Mouse (Mus musculus) adrenal gland, postnatal 25 days (tissue): ENCODE measurements around the gene Med15. TPM values are rescaled to one million over a fixed set of nuclear protein-coding genes. Genes with fewer than 3 reads are reported as not detected.

Source experiments
- DNase-seq: peaks from one replicate; pipeline ENCODE4 v3.0.0; 2021; ENCODE audit warnings: mixed read lengths
- total RNA-seq: library from RNA; stranded (reverse); gene quantifications from 2 replicates; pipeline ENCODE4 v1.2.3, GENCODE M21; 2021

Gene Med15
- total RNA-seq, 1 experiment from 2014 or later: 74.8 TPM

DNA sequence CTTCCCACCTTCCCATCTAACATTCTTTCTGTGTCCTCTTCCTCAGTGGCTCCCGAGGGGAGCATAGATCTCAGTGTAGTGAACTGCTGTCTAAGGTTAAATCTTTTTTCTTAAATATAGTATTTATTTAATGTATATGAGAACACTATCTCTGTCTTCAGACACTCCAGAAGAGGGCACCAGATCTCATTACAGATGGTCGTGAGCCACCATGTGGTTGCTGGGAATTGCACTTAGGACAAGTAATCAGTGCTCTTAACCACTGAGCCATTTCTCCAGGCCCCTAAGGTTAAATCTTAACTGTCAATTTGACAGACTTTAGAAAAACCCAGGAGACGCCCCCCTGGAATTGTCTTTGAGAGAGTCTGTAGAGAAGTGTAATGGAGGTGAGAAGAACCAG, 670 bp downstream of the Med15 start:
- DNase-seq: no peak

DNA sequence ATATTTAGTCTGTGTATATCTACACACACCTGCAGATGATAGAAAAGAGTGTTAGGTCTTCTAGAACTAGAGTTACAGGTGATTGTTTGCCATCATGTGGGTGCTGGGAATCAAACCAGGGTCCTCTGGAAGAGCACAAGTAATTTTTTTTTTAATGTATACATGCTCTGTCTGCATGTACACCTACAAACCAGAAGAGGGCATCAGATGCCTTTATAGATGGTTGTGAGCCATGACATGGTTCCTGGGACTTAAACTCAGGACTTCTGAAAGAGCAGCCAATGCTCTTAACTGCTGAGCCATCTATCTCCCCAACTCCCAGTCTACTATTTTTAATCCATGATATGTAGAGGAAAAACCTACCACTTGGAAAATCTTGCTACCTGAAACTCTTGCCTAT, 2.7 kb downstream of the Med15 start:
- DNase-seq: no peak

DNA sequence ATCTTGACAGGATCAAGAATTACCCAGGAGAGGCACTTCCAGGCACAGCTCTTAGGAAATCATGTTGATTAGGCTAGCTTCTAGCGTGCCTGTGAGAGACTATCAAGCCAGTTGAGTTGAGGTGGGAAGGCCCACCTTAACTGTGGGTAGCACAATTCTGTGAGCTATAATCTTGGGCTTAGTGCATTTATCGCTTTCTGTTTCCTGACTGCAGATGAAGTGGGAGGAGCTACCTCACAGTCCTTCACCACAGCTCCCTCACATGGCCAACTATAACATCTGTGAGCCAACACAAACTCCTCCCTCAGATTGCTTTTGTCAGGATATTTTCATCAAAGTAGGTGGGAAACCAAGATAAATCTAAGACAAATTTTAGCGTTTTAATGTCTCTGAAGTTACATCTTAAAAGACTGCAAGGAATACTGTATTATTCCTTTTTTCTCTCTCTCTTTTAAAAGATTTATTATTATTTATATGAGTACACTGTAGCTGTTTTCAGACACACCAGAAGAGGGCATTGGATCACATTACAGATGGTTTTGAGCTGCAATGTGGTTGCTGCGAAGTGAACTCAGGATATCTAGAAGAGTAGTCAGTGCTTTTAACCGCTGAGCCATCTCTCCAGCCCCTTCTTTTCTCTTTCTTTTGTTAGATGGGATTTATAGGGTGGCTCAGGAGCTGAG, 5.4 kb downstream of the Med15 start:
- no peak for DNase-seq

DNA sequence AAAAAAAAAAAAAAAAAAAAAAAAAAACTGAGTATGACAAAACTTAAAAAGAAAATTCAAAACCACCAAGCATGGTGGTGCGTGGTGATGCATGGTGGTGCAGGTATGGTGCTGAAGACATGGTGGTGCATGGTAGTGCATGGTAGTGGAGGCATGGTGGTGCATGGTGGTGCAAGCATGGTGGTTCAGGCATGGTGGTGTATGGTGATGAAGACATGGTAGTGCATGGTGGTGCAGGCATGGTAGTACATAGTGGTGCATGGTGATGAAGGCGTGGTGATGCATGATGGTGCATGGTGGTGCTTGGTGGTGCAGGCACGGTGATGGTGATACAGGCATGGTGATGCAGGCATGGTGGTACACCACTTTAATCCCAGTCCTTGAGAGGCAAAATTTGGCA, 8.2 kb downstream of the Med15 start:
- DNase-seq: no peak

DNA sequence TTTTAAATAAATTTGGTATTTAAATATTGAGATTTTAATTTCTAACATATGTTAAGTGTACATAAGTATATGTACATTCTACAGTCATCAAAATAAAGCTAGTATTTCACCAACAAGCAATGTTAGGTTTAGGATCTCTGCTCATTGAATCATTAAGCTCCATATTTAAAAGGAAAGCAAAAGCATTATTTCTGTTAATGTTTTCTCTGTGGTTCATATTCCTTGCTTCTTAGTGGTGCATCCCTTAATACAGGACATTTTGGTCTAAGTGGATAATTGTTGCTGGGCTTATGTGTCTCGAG, 9.4 kb downstream of the Med15 start:
- no peak for DNase-seq

DNA sequence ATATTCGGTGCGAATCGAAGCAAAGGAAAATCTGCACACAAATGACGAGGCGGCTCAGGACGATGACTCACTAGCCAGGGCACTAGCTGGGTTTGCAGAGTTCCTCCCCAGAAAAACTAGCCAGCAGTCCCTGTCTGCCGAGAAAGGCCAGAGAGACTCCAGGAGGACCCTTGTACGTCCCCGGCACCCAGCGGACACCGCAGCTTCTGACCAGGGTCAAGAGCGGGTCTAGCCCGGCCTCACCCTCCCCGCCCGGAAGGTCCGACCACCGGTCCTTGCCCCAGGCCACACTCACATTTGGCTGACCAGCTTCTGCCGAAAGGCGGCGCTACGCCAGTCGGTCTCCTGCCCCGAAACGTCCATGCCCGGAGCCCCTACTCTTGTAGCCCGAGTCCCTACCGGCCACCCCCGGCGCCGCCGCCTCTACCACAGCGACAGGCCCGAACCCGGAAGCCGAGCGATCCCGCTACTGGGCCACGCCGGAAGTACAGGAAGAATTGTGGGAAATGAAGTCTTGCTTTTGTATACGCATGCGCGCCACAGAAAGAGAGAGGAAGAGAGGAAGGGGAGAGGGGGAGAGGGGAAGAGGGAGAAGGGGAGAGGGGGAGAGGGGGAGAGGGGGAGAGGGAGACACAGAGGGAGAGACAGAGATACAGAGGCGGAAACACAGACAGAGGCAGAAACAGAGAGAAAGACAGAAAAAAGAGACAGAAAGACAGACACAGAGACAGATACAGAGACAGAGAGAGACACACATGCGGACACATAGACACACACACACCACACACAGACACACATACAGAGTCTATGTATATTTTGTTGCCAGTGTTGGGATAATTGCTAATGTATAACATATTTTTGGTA, 10.0 kb downstream of the Med15 start:
- DNase-seq: peak; percentile 88

DNA sequence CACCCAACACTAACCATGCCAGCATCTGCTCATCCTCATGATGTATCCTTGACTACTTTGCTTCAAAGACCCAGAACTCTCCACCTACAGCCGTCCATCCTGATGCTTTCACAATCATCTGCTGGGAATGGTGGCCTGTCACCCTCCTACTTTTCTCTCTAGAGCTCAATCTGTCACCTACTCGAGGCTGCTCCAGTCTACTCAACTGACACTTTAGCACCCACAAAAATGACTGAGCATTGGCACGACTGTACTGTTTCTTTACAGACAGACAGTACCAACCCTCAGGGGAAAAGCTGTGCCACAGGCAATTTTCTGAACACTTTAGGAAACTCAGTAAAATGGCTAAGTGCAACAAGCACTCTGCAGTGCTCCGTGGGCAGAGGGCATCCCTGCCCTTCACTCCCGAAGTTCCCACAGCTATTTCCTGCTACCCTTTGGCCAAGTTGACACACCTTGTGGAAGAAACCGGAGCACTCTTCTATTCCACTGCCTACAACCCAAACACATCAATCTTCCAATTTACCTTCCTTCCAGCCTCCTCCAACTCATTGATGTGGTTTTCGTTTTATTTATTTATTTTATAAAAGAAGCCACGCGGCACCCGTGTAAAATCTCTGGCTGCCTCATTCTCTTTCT, 10.8 kb downstream of the Med15 start:
- DNase-seq: no peak

DNA sequence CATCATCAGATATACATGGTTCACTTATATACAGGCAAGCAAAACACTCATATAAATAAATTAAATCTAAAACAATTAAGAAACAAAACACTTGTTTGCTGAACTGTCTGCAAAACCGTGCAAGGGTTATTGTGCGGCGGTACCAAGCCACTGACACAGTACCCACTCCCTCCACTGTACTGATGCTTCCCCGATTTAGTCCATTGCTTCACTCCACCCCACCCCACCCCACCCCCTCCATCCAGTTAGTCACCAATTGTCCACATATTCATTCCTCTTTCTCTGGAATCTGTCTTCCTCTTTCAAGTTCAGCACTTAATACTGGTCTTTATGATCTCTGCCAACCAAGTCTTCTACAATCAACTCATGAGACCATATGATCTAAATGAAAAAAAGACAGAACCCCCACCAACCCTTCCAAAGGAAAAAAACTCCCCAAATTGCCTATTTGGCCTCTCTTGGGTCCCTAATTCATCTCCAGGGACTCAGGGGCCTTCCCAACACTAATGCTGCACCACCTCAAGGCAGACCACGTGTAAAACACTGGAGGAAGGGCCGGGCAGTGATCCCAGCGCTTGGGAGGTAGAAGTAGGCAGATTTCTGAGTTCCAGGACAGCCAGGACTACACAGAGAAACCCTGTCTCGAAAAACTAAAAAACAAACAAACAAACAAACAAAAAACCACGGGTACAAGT, 11.4 kb downstream of the Med15 start:
- no peak for DNase-seq

DNA sequence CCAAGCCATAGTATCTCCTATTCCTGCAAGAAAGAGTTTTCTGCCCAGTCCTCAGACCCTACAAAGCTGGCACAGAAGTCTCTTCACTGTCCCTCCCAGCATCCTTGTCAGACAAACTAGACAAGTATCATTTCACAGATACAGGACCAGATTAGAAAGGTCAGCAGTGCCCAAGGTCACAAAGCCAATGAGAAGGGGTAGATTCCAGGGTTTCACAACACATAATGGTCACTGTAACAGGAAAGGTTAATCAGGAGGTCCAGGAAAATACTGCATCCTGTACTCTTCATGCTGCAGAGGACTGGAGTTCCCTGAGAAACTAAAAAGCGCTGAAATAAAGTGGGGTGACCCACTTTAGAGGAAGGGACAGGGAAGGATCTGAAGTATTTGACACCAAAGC, 14.9 kb downstream of the Med15 start:
- DNase-seq: no peak

DNA sequence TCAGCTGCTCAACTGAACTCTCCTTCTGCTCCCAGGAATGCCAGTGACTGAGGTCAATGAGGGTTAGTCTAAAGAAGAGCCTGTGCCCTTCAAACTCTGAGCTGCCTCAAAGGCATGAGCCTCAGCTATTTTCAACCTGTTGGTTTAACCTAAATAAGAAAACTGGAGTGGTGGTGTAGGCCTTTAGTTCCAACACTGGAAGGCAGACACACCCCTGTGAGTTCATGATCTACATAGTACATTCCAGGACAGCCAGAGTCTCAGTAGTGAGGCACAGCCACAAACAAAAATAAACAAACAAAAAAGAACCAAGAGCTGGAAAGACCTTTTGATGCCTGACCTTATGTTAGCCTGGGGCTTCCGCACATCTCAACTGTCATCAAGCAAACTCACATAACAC, 25.1 kb downstream of the Med15 start:
- no peak for DNase-seq

DNA sequence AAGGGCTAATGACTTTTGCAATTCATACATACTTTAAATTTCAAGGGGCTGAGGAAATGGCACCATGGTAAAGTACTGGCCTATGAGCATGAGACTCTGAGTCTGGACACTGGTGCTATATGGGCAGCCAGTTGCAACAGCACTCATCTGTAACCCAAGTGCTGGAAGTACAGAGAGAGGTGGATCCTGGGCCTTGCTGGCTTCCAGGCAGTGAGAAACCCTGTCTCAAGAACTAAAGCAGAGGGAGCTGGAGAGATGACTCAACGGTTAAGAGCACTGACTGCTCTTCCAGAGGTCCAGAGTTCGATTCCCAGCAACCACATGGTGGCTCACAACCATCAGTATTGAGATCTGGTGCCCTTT, 31.7 kb downstream of the Med15 start:
- DNase-seq: no peak

DNA sequence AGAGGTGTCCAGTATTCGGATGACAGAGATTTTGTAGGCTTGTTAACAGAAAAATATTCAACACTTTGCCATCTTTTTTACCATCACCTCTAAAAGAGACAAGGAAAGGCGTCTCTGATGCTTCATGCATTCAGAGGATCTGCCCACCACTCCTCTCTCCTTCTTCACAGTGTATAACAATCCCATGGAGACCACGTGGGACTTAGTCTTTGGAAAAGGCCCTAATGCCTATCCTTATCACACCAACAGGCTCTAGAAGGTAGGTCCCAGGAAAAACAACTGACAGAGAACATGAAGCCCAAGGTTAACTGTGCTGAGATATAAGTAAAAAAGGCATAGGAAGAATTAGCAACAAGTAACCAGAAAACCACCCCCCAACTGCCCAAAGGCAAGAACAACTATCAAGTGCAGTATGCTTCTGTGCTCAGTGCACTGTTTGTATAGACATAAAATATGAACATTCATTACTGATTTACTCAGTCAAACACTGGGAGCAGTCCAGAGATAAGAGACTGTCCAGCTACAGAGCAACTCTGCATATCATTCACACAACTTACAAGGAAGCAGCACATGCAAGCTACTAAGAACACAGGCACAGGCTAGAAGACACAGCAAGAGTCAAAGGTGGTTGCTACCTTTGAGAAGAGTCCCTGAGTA, 32.2 kb downstream of the Med15 start:
- DNase-seq: no peak

DNA sequence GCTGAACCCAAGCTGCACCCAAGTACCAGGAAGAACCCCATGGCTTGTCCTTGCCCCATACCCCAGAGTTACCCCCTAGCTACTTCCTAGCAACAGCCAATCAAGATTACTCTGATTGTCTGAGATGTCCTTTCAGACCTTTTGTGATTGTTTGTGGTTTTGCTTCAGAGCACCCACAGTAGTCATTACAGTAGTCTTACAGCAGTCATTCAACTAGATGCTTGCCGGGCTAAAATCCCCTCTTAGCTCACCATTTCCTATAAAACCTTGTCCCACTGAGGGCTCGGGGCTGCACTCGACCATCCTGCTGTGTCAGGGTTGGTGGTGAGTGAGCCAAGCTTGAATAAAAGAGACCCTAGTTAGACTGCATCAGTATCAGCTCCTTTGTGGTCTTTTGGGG, 37.8 kb downstream of the Med15 start:
- no peak for DNase-seq

DNA sequence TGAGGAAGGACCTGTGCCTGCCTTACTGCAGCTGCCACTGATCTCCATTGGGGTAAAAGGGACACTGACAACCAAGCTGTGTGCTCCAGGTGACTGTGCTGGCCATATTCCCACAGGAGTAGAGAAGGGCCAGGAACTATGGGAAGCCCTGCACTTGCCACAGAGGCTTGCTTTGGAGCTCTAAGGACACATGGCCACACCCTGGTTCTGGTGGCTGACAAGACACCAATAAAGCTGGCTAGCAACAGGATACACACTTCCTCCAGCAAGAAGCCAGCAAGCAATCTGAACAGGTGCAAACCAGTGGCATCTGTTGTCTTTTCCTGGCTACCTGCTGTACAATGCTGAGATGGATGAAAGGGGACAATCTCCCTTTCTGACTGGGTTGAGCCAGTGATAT, 62.8 kb downstream of the Med15 start:
- no peak for DNase-seq

DNA sequence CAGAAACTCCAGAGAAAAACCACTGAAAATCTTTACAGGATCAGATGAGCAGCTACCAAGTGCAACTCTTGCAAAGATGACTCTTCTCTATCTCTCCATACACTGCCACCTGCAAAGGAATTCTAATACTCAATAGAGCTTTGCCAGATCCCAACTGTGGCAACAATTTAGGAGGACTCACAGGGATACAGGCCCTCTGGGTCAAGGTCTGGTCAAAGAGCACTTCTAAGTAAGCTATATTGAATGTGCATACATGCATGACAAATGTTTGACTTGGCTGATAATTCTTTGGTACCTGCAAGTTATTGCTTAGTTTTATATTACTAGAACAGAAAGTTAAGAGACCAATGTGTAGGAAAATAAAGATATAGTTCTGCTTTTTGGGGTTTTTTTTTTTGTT, 67.1 kb downstream of the Med15 start:
- no peak for DNase-seq

DNA sequence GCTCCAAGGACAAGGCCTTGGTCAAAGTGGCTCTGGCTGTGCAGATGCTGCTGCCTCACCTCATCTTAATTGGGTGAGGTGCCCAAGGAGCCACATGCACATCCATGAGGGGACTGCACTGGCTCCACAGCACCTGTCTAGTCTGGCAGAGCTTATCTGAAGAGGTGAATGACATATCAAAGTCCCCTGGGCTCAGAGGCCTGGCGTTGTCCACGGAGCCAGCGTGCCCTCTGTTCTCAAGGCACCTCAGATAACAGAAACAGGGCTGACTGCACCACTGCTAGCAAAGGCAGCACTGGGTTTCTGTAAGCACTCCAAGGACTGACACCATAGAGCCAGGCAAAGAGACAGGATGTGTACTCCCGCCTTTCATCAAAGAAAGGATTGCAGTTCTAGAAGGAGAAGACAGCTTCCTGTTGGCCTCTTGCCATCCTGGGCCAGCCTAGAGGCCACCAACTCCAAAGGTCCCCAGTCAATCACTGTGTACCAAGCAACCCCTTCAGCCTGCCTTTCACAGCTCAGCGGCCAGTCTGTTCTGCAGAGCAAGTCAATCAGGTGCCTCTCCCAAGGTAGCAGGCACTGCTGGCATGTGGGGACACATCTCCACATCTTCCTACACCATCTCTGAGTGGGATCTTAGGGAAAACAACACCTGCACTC, 76.3 kb downstream of the Med15 start:
- DNase-seq: no peak

DNA sequence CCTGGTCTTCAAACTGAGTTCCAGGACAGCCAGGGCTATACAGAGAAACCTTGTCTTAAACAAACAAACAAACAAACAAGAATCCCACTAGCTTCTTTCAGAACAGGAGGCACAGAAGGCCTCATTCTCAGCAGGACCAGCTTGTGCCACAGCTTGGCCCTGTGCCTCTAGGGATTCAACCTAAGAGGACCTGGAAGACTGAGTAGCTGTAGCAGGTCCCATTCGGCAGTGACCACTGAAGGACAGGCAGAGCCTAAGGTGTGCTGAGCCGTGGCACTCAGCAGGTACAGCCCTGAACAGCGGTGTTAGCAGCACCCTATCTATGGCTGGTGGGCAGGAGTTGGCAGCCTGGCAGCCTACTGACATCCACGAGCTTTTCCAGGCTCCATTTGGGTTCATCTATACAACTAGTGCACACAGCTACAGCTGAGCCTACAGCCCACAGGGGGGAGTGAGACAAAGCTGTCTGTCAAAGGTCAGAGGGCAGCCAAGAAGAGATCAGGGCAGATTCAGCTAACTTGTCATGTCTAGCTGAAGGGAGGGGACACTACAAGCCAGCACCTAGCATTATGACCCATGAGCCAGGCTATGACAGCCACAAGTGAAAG, 78.4 kb downstream of the Med15 start:
- no peak for DNase-seq

DNA sequence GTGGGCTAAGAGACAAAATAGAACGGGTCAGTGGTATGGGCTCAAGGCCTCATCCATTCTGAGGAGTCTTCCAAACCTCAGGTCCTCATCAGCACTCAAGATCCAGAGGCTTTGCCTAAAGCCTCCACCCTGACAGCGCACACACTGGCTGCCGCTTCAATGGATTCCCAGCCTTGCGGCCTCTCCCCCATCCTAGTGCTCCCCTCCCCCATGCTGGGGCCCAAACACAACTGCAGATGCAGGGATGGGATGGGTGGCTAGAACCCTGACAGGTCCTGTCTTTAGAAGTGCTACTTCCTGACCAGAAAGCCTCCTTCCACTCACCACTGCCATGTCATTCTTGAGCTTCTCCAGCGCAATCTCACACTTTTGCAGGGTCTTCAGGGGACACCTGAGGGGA, 79.1 kb downstream of the Med15 start:
- no peak for DNase-seq

DNA sequence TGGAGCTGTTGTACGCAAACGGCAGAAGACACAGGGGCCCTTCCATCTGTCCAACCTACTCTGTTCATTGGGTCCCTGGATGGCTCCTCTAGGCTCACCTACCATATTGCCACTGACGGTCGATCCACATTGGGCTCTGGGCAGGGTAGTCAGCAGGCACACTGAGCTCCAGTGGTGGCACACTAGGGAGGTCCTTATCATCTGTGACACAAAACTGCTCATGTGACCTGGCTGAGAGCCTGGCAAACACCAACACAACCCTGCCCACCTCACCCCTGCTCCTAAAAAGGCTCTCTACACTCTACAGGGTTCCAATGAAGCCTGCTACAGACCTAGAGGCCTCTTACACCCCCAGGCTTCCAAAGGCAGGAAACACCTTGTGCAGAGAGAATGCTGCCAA, 80.1 kb downstream of the Med15 start:
- no peak for DNase-seq

DNA sequence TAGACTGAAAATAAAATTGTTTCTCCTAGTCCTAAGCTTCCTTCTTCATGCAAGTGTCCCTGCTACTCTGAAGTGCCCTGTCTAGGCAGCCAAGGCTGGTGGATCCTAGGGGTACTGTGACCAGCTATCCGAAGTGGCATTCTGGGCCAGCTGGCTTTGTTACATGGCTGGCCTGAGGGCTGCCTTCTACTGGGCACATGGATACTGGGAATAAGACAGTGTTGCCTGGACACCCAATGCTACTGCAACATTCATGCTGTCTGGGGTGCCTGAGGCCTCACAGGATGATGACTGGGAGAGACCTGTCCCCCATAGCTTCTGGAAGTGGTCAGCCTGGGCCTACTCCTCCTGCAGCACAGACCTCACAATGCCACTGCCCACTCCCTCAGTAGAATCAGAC, 82.0 kb downstream of the Med15 start:
- DNase-seq: no peak

DNA sequence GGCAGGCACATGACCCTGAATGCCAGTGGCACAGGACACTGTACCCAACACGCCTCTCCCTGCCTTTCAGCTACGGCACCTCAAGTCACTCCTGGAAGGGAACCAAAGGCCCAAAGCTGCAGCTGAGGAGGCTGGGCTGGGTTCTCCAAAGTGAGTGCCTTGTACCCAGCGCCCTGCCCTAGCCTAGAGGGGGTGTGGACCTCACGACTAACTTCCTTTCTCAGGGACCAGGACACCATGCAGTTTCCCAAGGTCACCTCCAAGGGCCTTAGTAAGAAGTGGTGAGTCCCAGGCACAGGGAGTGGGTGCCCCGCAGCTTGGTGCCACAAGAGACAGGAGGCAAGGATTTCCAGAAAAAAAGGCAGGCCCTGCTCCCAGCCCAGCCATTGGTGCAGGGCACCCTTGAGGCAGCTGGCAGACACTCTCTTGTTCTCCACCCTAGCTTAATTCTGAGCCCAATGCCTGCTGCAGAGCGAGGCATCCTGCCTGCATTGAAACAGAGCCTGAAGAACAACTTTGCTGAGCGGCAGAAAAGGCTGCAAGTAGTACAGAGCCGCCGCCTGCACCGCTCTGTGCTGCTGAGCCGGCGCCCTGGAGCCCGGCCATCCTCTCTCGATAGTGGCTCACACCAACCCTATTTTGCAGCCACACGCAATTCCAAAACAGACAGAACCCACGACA, 82.6 kb downstream of the Med15 start:
- no peak for DNase-seq
